Mouse (Mus musculus) neural tube, embryonic 14.5 days (tissue): ENCODE data around the gene Spg7. TPM values are rescaled to one million over a fixed set of nuclear protein-coding genes. Genes with fewer than 3 reads are reported as not detected.

Experiments used
- ATAC-seq: fragments of 200-750 bp; cut with Nextera tagmentation; 2 replicates; pipeline ENCODE4 v1.8.0; 2017; ENCODE audit warnings: low read depth, mild to moderate bottlenecking, moderate TSS enrichment, moderate library complexity
- H3K27ac ChIP-seq: fragments of 300-500 bp; sonication (generic); 2 replicates; pipeline ENCODE4 v1.5.1; 2014; ENCODE audit warnings: low read depth, mild to moderate bottlenecking, control low read depth, low read length, moderate library complexity, mixed read lengths
- H3K27me3 ChIP-seq: fragments of 300-500 bp; sonication (generic); 2 replicates; pipeline ENCODE4 v1.6.1; 2014; ENCODE audit warnings: low read length; ENCODE audit not compliant: control insufficient read depth, insufficient read depth
- H3K36me3 ChIP-seq: fragments of 300-500 bp; sonication (generic); 2 replicates; pipeline ENCODE4 v1.6.1; 2014; ENCODE audit warnings: low read length, mixed read lengths; ENCODE audit not compliant: control insufficient read depth, insufficient read depth
- H3K4me1 ChIP-seq: fragments of 300-500 bp; sonication (generic); 2 replicates; pipeline ENCODE4 v1.6.1; 2014; ENCODE audit warnings: low read length; ENCODE audit not compliant: control insufficient read depth, insufficient read depth
- H3K4me2 ChIP-seq: fragments of 300-500 bp; sonication (generic); 2 replicates; pipeline ENCODE4 v1.6.1; 2014; ENCODE audit warnings: mild to moderate bottlenecking, low read depth, low read length, control low read depth
- H3K4me3 ChIP-seq: fragments of 300-500 bp; sonication (generic); 2 replicates; pipeline ENCODE4 v1.5.1; 2014; ENCODE audit warnings: low read depth, low read length, control low read depth, mixed read lengths
- H3K9ac ChIP-seq: fragments of 300-500 bp; sonication (generic); replicated peaks from 2 replicates; pipeline ENCODE4 v1.6.1; 2014; ENCODE audit warnings: low read depth, mild to moderate bottlenecking, control low read depth, low read length, mixed read lengths
- H3K9me3 ChIP-seq: fragments of 300-500 bp; sonication (generic); 2 replicates; pipeline ENCODE4 v1.6.1; 2016; ENCODE audit warnings: low read length; ENCODE audit not compliant: control insufficient read depth
- WGBS: fragments of 180-500 bp; shearing (Covaris S2); extraction: QIAGEN DNeasy Blood & Tissue Kit; methylation state at CpG from one replicate; pipeline ENCODE4 v1.1.7; 2014; 5-methylcytosine and 5-hydroxymethylcytosine counted together
- polyA plus RNA-seq: library from polyadenylated mRNA; unstranded; fragments of >200 nt; fragmentation: Nextera tagmentation; extraction: Ambion mirVana; gene quantifications from 2 replicates; pipeline ENCODE4 v1.2.1, GENCODE M21; 2014

The Spg7 gene
- 43.4 and 49.1 TPM in 2 replicates for polyA plus RNA-seq

GRCm38 (mm10) chr8:123062721-123063120, at the start of gene Spg7:
Gene Spg7, plus strand, starts transcription at chr8:123062942.
- H3K36me3 ChIP-seq: no peaks in the 10 kb centered on the region
- H3K27ac ChIP-seq: no peak within 1 kb of the TSS
- H3K4me2 ChIP-seq: no peak within 1 kb of the TSS
- H3K9ac ChIP-seq: no peak within 1 kb of the TSS
- H3K4me1 ChIP-seq: peaks cover 22% of the 10 kb centered on the region
- H3K27me3 ChIP-seq: no peaks in the 10 kb centered on the region
- no peak within 1 kb of the TSS for H3K4me3 ChIP-seq
- no peaks in the 10 kb centered on the region for H3K9me3 ChIP-seq
- WGBS: 79% methylated on average over 7 of the region's 7 CpGs
- ATAC-seq: no peak

- Histone ChIP-seq H3K9ac (no peak overlapping the region), H3K9me3 (no peaks in the 10 kb centered on the region), H3K36me3 (no peaks in the 10 kb centered on the region), H3K27ac (no peak overlapping the region), H3K27me3 (no peaks in the 10 kb centered on the region), H3K4me1 (0 out of 2 replicates have a peak, but pooled peaks cover 4% of the 10 kb centered on the region), H3K4me2 (no peak overlapping the region), H3K4me3 (no peak overlapping the region)
- no peak for ATAC-seq
- WGBS: 87% methylated on average over 7 of the region's 7 CpGs
Observed at GRCm38 (mm10) chr8:123014429-123014828, 48.3 kb upstream of the Spg7 start.

- no peak overlapping the region for H3K4me2 ChIP-seq
- no peak overlapping the region for H3K9ac ChIP-seq
- no peak overlapping the region for H3K4me3 ChIP-seq
- no peaks in the 10 kb centered on the region for H3K36me3 ChIP-seq
- ATAC-seq: no peak
- no peaks in the 10 kb centered on the region for H3K9me3 ChIP-seq
- H3K27ac ChIP-seq: no peak overlapping the region
- 72% methylated on average over 3 of the region's 3 CpGs for WGBS
- peaks cover 7% of the 10 kb centered on the region; the same call in 1 of the 2 replicates for H3K4me1 ChIP-seq
- H3K27me3 ChIP-seq: no peaks in the 10 kb centered on the region
Observed at GRCm38 (mm10) chr8:123015074-123015473, 47.7 kb upstream of the Spg7 start.

- 99% methylated on average over 4 of the region's 4 CpGs for WGBS
- Histone ChIP-seq H3K4me2 (no peak overlapping the region), H3K27me3 (no peaks in the 10 kb centered on the region), H3K27ac (no peak overlapping the region), H3K4me1 (peaks cover 10% of the 10 kb centered on the region; the same call in 1 of the 2 replicates), H3K36me3 (no peaks in the 10 kb centered on the region), H3K9me3 (no peaks in the 10 kb centered on the region), H3K9ac (no peak overlapping the region), H3K4me3 (no peak overlapping the region)
- ATAC-seq: no peak
Observed at GRCm38 (mm10) chr8:123017143-123017542, 45.6 kb upstream of the Spg7 start.

- Histone ChIP-seq H3K4me1 (peaks cover 10% of the 10 kb centered on the region; the same call in 1 of the 2 replicates), H3K27ac (no peak overlapping the region), H3K36me3 (no peaks in the 10 kb centered on the region), H3K4me2 (no peak overlapping the region), H3K4me3 (no peak overlapping the region), H3K27me3 (no peaks in the 10 kb centered on the region), H3K9me3 (no peaks in the 10 kb centered on the region), H3K9ac (no peak overlapping the region)
- no peak for ATAC-seq
- WGBS: 64% methylated on average over 4 of the region's 4 CpGs
Observed at GRCm38 (mm10) chr8:123018484-123019164, 44.1 kb upstream of the Spg7 start.

GRCm38 (mm10) chr8:123020084-123020483, 42.7 kb upstream of the Spg7 start:
- peaks cover 10% of the 10 kb centered on the region; the same call in 1 of the 2 replicates for H3K4me1 ChIP-seq
- H3K4me3 ChIP-seq: no peak overlapping the region
- 59% methylated on average over 2 of the region's 2 CpGs for WGBS
- H3K9ac ChIP-seq: no peak overlapping the region
- no peaks in the 10 kb centered on the region for H3K27me3 ChIP-seq
- H3K36me3 ChIP-seq: no peaks in the 10 kb centered on the region
- H3K4me2 ChIP-seq: no peak overlapping the region
- H3K9me3 ChIP-seq: no peaks in the 10 kb centered on the region
- ATAC-seq: no peak
- no peak overlapping the region for H3K27ac ChIP-seq

GRCm38 (mm10) chr8:123020859-123021258, 41.9 kb upstream of the Spg7 start:
- H3K9ac ChIP-seq: no peak overlapping the region
- no peak overlapping the region for H3K4me2 ChIP-seq
- H3K27me3 ChIP-seq: no peaks in the 10 kb centered on the region
- H3K36me3 ChIP-seq: no peaks in the 10 kb centered on the region
- no peaks in the 10 kb centered on the region for H3K9me3 ChIP-seq
- no peak overlapping the region for H3K4me3 ChIP-seq
- ATAC-seq: no peak
- H3K27ac ChIP-seq: no peak overlapping the region
- WGBS: 90% methylated on average over 2 of the region's 2 CpGs
- H3K4me1 ChIP-seq: peaks cover 10% of the 10 kb centered on the region; the same call in 1 of the 2 replicates

GRCm38 (mm10) chr8:123021259-123021658, 41.5 kb upstream of the Spg7 start:
- Histone ChIP-seq H3K4me2 (no peak overlapping the region), H3K4me3 (no peak overlapping the region), H3K36me3 (no peaks in the 10 kb centered on the region), H3K27me3 (no peaks in the 10 kb centered on the region), H3K27ac (no peak overlapping the region), H3K9me3 (no peaks in the 10 kb centered on the region), H3K4me1 (peaks cover 10% of the 10 kb centered on the region; the same call in 1 of the 2 replicates), H3K9ac (no peak overlapping the region)
- no peak for ATAC-seq
- WGBS: 68% methylated on average over 1 of the region's 1 CpGs

GRCm38 (mm10) chr8:123022727-123023126, 40.0 kb upstream of the Spg7 start:
- WGBS: 87% methylated on average over 3 of the region's 3 CpGs
- no peaks in the 10 kb centered on the region for H3K36me3 ChIP-seq
- H3K4me2 ChIP-seq: no peak overlapping the region
- H3K27ac ChIP-seq: no peak overlapping the region
- H3K9me3 ChIP-seq: no peaks in the 10 kb centered on the region
- ATAC-seq: no peak
- H3K27me3 ChIP-seq: no peaks in the 10 kb centered on the region
- peaks cover 10% of the 10 kb centered on the region; the same call in 1 of the 2 replicates for H3K4me1 ChIP-seq
- H3K4me3 ChIP-seq: no peak overlapping the region
- no peak overlapping the region for H3K9ac ChIP-seq
